Mouse (Mus musculus) frontal cortex, postnatal 25 days (tissue): Measurements from ENCODE around the gene Slc25a34.

Experiments
- DNase-seq, 2 experiments: peaks; one replicate each; pipeline ENCODE4 v3.0.0; 2022; ENCODE audit warnings: low spot score in 2 of 2

Slc25a34 gene

GRCm38 (mm10) chr4:141618565-141619243, 4.9 kb downstream of the Slc25a34 start, which contains the start of gene Tmem82:
Gene Tmem82, minus strand, starts transcription at chr4:141618633.
- no peak for DNase-seq

GRCm38 (mm10) chr4:141617863-141618564, 5.6 kb downstream of the Slc25a34 start:
- DNase-seq, result no peak

DNA sequence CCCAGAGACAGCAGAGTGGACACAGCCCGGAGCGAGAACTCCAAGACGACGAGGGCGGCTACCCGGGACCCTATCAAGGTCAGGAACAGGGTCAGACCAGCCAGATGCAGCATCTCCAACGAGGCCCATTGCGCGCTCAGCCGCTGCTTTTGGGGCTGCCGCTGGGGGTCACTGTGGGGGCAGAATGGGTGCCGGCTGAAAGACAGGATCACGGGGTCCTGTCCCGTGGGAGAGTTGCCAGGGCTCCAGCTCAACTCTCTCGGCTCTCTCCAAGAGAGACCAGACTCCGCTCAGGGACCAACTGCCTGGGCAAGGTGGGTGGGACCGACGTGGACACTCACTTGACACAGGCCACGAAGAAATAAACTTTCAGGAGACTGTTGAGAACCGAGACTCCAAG, 6.3 kb downstream of the Slc25a34 start:
- DNase-seq, result peak; percentile 38 to 39

DNA sequence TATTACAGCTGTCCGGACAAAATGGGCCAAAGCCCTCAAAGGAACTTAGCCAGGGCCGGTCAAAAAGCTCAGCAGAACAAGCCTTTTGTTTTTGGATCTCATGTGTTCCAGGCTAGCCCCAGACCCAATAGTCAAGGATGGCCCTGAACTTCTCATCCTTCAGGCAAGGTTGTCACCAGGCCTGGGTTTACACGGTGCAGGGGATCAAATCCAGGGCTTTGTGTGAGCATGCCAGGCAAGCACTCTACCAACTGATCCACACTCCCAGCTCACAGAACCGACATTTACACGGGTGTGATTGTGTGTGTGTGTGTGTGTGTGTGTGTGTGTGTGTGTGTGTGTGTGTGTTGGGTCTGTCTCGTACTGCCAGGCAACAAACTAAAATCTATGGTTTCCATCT, 6.8 kb downstream of the Slc25a34 start:
- DNase-seq, result no peak

- DNase-seq, result no peak
Observed at GRCm38 (mm10) chr4:141614946-141615345, 8.7 kb downstream of the Slc25a34 start.

DNA sequence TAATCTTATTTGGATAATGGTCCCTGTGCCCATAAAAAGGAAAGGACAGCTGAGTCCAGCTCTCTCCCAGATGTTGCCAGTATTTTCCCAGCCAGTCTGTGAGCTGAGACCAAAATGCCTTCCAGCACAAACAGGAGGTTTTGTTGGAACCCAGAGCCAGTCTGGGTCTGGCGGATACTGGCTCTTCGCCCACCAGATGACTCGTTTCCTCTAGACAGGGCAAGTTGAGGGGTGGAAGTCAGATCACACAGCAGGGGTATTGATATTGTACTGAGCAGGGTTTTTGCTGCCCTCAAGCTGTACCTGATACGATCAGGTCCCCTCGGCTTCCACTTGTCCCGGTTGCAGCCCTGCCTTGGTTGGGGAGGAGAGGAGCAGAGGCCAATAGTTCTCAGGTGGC, 14.1 kb downstream of the Slc25a34 start:
- no peak for DNase-seq

GRCm38 (mm10) chr4:141605861-141606260, 17.8 kb downstream of the Slc25a34 start, which contains the start of gene Fblim1:
Gene Fblim1, minus strand, starts transcription at chr4:141606096.
- no peak for DNase-seq

DNA sequence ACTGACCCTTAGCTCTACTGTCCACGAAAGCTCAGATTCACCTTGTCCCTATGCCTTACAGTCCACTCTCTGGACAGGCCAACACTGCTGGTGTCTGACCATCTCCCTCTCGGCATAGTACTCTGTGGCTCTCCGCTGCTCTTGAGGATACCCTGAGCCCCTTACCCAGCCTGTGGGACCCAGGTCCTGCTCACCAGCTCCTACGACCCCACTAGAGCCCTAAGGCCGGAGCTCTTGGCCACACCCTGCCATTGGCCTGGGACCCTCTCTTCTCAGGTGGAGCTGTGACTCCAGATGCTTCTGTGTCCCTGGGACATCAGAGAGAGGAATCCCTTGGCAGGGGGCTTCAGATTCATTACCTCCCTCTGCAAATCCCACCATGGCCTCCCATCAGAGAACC, 18.2 kb downstream of the Slc25a34 start:
- no peak for DNase-seq

GRCm38 (mm10) chr4:141604493-141604892, 19.1 kb downstream of the Slc25a34 start:
- DNase-seq, result no peak

DNA sequence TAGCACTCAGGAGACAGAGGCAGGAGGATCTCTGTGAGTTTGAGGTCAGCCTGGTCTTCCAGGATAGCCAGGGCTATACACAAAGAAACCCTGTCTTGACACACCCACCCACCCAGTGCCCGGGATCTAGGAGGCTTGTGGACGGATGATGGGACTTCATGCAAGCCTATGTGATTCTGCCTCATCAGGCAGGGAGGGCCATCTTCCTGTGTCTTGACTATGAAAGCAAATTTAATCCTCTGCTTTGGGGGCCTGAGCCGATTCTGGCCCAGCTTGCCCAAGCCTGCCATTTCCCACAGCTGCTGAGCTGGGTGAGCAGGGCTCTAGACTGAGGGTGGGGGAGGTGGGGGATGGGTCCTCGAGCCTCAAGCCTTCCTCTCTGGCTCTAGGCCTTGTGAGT, 19.7 kb downstream of the Slc25a34 start:
- no peak for DNase-seq

- no peak for DNase-seq
Observed at GRCm38 (mm10) chr4:141602523-141603223, 20.9 kb downstream of the Slc25a34 start.

GRCm38 (mm10) chr4:141601148-141601862, 22.3 kb downstream of the Slc25a34 start:
- DNase-seq, result no peak

- no peak for DNase-seq
Observed at GRCm38 (mm10) chr4:141600364-141600763, 23.3 kb downstream of the Slc25a34 start.

DNA sequence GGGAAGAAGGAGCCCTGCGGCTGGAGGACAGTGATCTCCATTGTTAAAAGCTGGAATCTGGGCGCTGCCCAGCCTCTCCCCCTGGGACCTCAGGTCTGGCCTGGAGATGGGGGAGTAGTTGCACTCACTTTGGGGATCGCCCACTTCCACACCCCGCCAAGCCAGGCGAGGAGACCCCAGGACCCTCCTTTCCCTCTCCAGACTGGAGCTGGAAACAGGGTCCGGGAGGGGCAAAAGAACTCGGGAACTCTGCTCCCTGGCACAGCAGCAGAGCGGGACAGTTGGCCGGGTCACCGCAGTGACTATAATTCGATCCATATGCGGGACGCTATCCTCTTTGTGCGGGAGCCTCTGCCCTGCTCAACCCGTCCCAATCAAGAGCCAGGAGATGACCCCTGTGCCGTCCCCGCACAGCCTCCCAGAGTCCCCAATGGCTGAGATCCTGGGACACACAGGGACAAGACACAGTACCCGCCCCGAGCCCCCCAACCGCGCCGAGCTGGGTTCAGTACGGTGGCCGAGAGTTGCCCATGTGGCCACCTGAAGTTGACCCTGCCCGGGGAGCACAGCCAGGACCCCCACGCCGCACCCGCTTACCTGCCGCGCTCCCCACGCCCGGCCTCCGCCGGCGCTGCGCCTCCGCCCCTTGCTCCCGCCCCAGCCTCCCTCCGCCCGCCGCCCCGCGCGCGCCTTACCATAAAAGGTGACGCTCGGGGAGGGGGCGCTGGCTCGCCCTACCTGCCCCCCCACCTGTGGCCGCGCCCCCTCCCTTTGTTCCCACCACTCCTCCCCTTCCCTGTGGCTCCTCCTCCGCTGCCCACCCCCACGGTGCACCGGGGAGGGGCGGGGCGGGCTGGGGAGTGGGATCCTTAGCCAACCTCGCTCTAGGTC, 24.1 kb downstream of the Slc25a34 start:
- DNase-seq, result no peak

DNA sequence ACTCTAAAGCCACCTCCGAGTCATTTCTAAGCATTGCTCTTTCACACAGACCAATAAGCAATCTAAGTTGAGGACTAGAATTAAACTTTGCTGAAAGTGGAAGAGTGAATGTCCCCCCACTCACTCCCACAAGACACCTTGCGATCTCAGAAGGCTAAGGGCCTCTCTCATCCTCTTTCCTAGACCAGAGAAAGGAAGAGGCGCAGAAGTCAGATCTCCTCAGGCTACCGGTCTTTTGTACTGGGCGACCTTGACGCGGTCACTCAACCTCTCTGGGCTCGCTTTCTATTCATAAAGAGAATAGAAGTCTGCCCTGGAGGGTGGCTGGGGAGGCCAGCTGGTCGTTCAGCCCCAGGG, 24.7 kb downstream of the Slc25a34 start:
- no peak for DNase-seq

DNA sequence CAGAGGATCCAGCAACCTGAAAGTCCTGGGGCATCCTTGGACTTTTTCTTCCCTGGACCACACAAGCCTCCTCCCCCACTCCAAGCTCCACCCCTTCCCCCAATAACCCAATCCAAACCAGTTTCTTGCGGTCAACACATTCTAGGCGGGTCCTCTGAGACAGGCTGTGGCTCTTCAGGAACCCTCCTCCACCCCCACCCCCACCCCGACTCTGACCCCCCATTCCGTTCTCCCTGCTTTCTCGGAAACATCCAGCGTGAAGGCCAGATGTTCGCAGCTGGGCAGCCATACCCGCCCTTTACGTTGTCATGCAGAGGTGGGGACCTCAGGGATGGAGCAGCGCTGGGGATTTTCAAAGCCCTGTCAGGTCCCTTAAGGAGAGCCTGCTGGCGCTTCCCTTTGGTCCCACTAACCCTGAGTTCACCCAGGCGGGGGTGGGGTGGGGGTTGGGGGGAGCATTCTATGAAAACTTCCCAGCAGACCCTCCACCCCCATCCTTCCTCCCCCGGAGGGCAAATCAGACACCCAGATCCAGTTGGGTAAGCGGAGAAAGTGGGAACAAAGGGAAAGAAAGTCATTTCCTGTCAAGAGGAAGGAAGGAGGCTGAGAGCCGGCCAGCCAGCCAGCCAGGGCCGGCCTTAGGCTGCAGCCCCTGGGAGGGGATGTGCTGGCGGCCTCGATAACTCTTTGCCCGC, 25.3 kb downstream of the Slc25a34 start:
- DNase-seq, result no peak

DNA sequence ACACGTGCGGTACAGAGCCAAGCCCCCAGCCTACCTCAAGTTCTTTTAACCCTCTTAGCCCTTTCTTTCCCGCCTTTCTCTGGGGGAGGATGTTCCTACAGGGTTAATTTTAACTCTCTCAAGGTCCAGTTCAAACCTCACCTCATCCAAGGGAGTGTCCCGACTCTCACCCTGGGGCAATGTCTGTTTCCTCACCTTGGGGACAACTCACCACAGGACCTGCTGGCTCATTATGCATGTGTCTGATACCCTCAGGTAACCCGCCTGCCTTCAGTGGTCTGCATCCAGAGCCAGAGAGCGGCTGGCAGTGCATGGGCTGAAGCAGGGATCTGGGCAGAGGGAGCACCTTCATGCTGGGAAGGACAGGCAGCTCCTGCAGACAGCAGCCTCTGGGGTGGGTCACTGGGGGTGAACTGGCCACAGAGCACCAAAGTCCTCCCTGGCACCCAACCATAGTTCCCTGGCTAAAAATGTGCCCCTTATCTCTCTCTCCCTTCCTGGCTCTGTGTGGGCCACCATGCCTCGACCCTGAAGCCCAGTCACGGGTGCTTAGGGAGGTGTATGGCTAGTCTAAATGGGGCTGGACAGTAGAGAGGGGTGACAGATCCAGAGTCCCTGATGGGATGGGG, 26.8 kb downstream of the Slc25a34 start:
- DNase-seq, result no peak

DNA sequence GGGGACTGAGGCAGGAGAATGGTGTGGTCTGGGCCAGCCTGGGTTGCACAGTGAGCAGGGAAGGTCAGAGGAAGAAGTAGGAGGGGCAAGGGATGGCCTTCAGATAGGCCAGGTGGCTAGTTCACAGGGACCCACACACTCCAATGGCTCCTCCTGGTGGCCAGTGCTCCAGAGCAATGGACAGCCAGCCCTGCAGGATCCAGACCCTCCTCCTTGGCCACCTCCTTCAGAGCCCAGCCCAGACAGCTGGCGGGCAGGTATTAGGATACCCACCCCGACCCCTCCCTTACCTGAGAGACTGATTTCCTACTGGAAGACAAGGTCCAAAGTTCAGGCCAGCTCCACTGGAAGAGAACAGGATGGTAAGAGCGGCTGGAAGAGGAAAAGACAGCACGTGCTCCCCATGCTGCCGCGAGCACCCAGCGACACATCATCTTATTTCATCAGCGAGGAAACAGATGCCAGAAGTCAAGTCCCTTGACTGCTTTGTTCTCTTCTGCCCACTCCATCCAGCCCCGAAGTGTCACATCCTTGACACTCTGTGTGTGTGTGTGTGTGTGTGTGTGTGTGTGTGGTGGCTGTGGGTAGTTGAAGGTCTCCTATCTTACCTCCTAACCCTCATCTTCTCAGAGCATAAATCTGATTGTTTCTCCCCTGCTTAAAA, 27.9 kb downstream of the Slc25a34 start:
- no peak for DNase-seq

- no peak for DNase-seq
Observed at GRCm38 (mm10) chr4:141595138-141595537, 28.5 kb downstream of the Slc25a34 start.
